Mouse (Mus musculus) liver, adult 2 months (tissue): ENCODE measurements around the gene Defb19. TPM values are rescaled to one million over a fixed set of nuclear protein-coding genes. Genes with fewer than 3 reads are reported as not detected.
A peak's percentile ranks its signal among the peaks of the same experiment; 100 is the strongest.

Experiments
- DNase-seq: peaks from one replicate; pipeline ENCODE4 v3.0.0-alpha.2; 2011; ENCODE audit warnings: low read depth, low spot score; ENCODE audit errors: extremely low read depth
- H3K27ac ChIP-seq: fragments of 200-500 bp; replicated peaks from 2 replicates; pipeline ENCODE4 v1.5.1; 2012; ENCODE audit warnings: low read depth, mild to moderate bottlenecking, control low read depth, inconsistent platforms, low read length; ENCODE audit not compliant: insufficient read depth
- H3K27me3 ChIP-seq: fragments of 200-500 bp; 2 replicates; pipeline ENCODE4 v1.6.1; 2012; ENCODE audit warnings: mild to moderate bottlenecking, moderate library complexity, low read length, inconsistent platforms; ENCODE audit not compliant: control insufficient read depth, insufficient read depth
- H3K36me3 ChIP-seq: fragments of 200-500 bp; 2 replicates; pipeline ENCODE4 v1.6.1; 2012; ENCODE audit warnings: low read length, inconsistent platforms; ENCODE audit not compliant: control insufficient read depth, insufficient read depth
- H3K4me1 ChIP-seq: fragments of 200-500 bp; 2 replicates; pipeline ENCODE4 v1.6.1; 2011; ENCODE audit warnings: low read length; ENCODE audit not compliant: control insufficient read depth, insufficient read depth
- H3K4me3 ChIP-seq: fragments of 200-500 bp; 2 replicates; pipeline ENCODE4 v1.5.1; 2011; ENCODE audit warnings: low read depth, mild to moderate bottlenecking, control low read depth, low read length, moderate library complexity; ENCODE audit not compliant: insufficient read depth
- H3K79me2 ChIP-seq: fragments of 200-500 bp; 2 replicates; pipeline ENCODE4 v1.6.1; 2012; ENCODE audit warnings: inconsistent platforms, mild to moderate bottlenecking, low read length, moderate library complexity; ENCODE audit not compliant: control insufficient read depth, insufficient read depth
- H3K9ac ChIP-seq: fragments of 200-500 bp; 2 replicates; pipeline ENCODE4 v1.6.1; 2012; ENCODE audit warnings: low read depth, mild to moderate bottlenecking, control low read depth, inconsistent platforms, low read length
- CTCF ChIP-seq: fragments of 200-500 bp; IDR thresholded peaks from 2 replicates; pipeline ENCODE4 v1.5.1; 2011; ENCODE audit warnings: low read depth, low read length, control low read depth
- POLR2A ChIP-seq: fragments of 200-500 bp; IDR thresholded peaks from 2 replicates; pipeline ENCODE4 v1.6.1; 2011; ENCODE audit warnings: low read length, control low read depth; ENCODE audit not compliant: insufficient read depth; ENCODE audit errors: extremely low read depth
- WGBS: fragments of 180-500 bp; shearing (Covaris S2); methylation state at CpG from one replicate; pipeline ENCODE4 v1.1.7; 2018; 5-methylcytosine and 5-hydroxymethylcytosine counted together
- polyA plus RNA-seq: library from polyadenylated mRNA; depleted of rRNA; stranded (reverse); fragments of >200 nt; gene quantifications from 2 replicates; pipeline ENCODE4 v1.2.3, GENCODE M21; 2012
- total RNA-seq: library from RNA; depleted of rRNA; stranded (reverse); fragments of >200 nt; gene quantifications from 2 replicates; pipeline ENCODE4 v1.2.3, GENCODE M21; 2014

Defb19 gene
- total and polyA plus RNA-seq, 2 experiments: not detected

GRCm38 (mm10) chr2:152553774-152554423, 26.2 kb downstream of the Defb19 start:
- Histone ChIP-seq H3K27me3 (no peaks in the 10 kb centered on the region), H3K4me1 (no peaks in the 10 kb centered on the region), H3K27ac (no peak overlapping the region), H3K36me3 (no peaks in the 10 kb centered on the region), H3K79me2 (no peaks in the 10 kb centered on the region), H3K9ac (no peak overlapping the region), H3K4me3 (no peak overlapping the region)
- TF ChIP-seq CTCF (peak; percentile 87), POLR2A (no peak)
- peak; percentile 7 for DNase-seq
- 15% methylated on average over 16 of the region's 16 CpGs for WGBS

- 26% methylated on average over 5 of the region's 5 CpGs for WGBS
Observed at GRCm38 (mm10) chr2:152548124-152548523, 32.0 kb downstream of the Defb19 start.

GRCm38 (mm10) chr2:152544691-152545090, 35.4 kb downstream of the Defb19 start:
- H3K79me2 ChIP-seq: no peaks in the 10 kb centered on the region
- H3K9ac ChIP-seq: no peak overlapping the region
- H3K27ac ChIP-seq: no peak overlapping the region
- H3K4me3 ChIP-seq: no peak overlapping the region
- peaks cover 12% of the 10 kb centered on the region; the same call in 1 of the 2 replicates for H3K4me1 ChIP-seq
- WGBS: 28% methylated on average over 4 of the region's 4 CpGs
- H3K36me3 ChIP-seq: no peaks in the 10 kb centered on the region
- H3K27me3 ChIP-seq: no peaks in the 10 kb centered on the region
- TF ChIP-seq POLR2A (no peak), CTCF (peak; percentile 39)
- DNase-seq: no peak

More at GRCm38 (mm10) chr2:152548124-152548523, 32.0 kb downstream of the Defb19 start:
- DNase-seq: peak; percentile 15
- H3K4me1 ChIP-seq: peaks cover 12% of the 10 kb centered on the region; the same call in 1 of the 2 replicates
- no peak overlapping the region for H3K4me3 ChIP-seq
- peak overlapping the region; percentile 46 for H3K27ac ChIP-seq
- H3K27me3 ChIP-seq: no peaks in the 10 kb centered on the region
- H3K79me2 ChIP-seq: no peaks in the 10 kb centered on the region
- no peak overlapping the region for H3K9ac ChIP-seq
- TF ChIP-seq POLR2A (no peak), CTCF (no peak)
- no peaks in the 10 kb centered on the region for H3K36me3 ChIP-seq

- Histone ChIP-seq H3K27ac (no peak overlapping the region), H3K4me1 (peaks cover 8% of the 10 kb centered on the region; the same call in 1 of the 2 replicates)
- TF ChIP-seq POLR2A: no peak
Observed at GRCm38 (mm10) chr2:152543478-152543877, 36.6 kb downstream of the Defb19 start.

GRCm38 (mm10) chr2:152542897-152543296, 37.2 kb downstream of the Defb19 start:
- Histone ChIP-seq H3K9ac (no peak overlapping the region), H3K36me3 (no peaks in the 10 kb centered on the region), H3K27ac (no peak overlapping the region), H3K4me3 (no peak overlapping the region), H3K79me2 (no peaks in the 10 kb centered on the region), H3K4me1 (peaks cover 5% of the 10 kb centered on the region; the same call in 1 of the 2 replicates), H3K27me3 (no peaks in the 10 kb centered on the region)
- no peak for DNase-seq
- WGBS: 74% methylated on average over 2 of the region's 2 CpGs
- TF ChIP-seq CTCF (no peak), POLR2A (no peak)

More at GRCm38 (mm10) chr2:152543478-152543877, 36.6 kb downstream of the Defb19 start:
- DNase-seq: no peak
- H3K36me3 ChIP-seq: no peaks in the 10 kb centered on the region
- no peaks in the 10 kb centered on the region for H3K27me3 ChIP-seq
- H3K79me2 ChIP-seq: no peaks in the 10 kb centered on the region
- no peak overlapping the region for H3K9ac ChIP-seq
- WGBS: 73% methylated on average over 4 of the region's 4 CpGs
- no peak overlapping the region for H3K4me3 ChIP-seq

GRCm38 (mm10) chr2:152541979-152542378, 38.1 kb downstream of the Defb19 start:
- Histone ChIP-seq H3K27me3 (no peaks in the 10 kb centered on the region), H3K36me3 (no peaks in the 10 kb centered on the region), H3K9ac (no peak overlapping the region), H3K4me3 (no peak overlapping the region), H3K27ac (no peak overlapping the region), H3K79me2 (no peaks in the 10 kb centered on the region), H3K4me1 (no peaks in the 10 kb centered on the region)
- TF ChIP-seq CTCF (no peak), POLR2A (no peak)
- WGBS: 71% methylated on average over 9 of the region's 9 CpGs
- no peak for DNase-seq
